Mouse (Mus musculus) splenic B cell, adult 2 months (primary cell): ENCODE results near the gene Prr36.

Source experiments
- DNase-seq: peaks from one replicate; pipeline ENCODE4 v3.0.0-alpha.2; 2011; ENCODE audit warnings: low read depth, low spot score
- H3K27me3 ChIP-seq: 2 replicates; pipeline ENCODE4 v1.6.1; 2012; ENCODE audit warnings: mild to moderate bottlenecking, low read length, moderate library complexity, mixed read lengths; ENCODE audit not compliant: control insufficient read depth, poor library complexity, insufficient read depth, severe bottlenecking
- H3K36me3 ChIP-seq: 2 replicates; pipeline ENCODE4 v1.6.1; 2012; ENCODE audit warnings: mild to moderate bottlenecking, low read length, moderate library complexity, mixed read lengths; ENCODE audit not compliant: control insufficient read depth, poor library complexity, insufficient read depth, severe bottlenecking

Gene Prr36

DNA sequence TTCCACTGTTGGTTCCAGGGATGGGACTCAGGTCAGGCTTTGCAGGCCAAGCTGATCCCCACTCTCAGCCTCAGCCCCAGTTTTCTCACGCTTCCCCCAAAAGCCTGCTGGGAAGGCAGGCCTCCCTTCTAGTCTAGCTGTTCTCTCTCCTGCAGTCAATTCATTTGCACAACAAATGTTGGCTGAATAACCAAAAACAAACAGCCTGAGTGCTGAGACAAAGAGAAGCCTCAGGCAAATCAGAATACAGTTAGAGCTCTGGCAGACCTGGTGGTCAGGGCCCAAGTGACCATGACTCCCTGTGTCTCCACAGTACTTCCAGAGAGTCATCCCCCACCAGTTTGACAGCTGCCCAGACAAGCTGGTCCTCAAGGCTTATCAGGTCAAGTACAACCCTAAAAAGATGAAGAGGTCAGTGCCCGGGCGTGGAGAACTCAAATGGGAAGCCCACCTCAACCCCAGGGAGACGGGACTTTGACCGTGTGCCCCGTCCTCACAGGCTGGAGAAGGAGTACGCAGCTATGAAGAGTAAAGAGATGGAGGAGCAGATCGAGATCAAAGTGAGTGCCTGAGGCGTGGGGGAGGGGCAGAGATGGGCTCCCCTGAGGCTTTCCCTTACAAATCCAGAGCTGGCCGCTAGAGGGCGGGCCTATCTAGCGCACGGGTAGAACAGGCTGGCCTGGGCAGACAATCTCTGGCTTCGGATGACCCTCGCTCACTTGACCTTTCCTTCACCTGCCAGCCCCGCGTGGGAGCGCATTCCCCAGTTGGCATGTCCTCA, 24.3 kb downstream of the Prr36 start:
- no peaks in the 10 kb centered on the region for H3K36me3 ChIP-seq
- DNase-seq: peak; percentile 85
- no peaks in the 10 kb centered on the region for H3K27me3 ChIP-seq

DNA sequence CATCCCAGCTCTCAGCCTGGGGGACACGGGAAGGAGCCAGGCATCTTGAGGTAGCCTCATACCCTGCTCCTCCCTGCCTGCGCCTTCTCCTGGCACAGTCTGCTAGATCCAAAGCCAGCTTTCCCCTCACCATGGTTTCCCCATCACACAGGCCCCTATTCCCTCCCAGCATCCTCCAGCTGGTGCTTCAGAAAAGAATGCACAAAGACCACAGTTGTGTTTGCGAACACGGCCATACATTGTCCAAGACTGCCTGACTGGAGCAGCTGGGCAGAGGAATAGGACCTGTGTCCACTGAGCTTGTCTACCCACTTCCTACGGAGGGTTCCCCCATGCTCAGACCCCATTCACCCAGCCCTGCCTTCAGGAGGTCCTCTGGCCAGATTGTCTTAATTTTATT, 25.0 kb downstream of the Prr36 start:
- no peaks in the 10 kb centered on the region for H3K36me3 ChIP-seq
- DNase-seq: no peak
- H3K27me3 ChIP-seq: no peaks in the 10 kb centered on the region

DNA sequence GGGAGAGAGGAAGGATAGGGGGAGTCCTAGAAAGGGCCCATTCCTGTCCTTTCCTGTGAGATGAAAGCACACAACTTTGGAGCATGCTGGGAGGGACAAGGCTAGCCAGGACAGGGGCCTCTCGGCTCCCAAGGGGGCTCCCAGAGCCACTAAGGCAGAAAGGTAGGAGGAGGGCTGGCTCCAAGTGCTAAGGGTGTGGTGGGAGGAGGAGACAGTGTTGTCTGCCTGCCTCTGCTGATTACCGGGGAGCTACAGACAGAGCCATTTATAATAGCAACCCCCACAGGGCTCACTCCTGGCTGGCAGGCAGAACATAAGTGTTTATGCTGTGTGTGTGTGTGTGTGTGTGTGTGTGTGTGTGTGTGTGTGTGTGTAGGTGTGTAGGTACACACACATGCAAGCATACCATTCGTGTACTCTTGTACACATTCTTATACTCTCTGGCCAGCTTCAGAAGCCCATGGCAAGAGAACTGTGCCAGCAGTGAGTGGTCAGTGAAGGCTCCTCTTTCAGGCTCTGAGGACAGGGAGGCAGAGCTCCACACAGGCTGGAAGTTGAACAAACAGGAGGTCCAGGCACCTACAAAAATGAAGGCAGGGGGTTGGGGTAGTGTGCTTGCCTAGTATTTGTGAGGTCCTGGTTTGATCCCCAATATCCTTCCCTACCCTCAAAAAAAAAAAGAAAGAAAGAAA, 28.1 kb downstream of the Prr36 start:
- H3K27me3 ChIP-seq: no peaks in the 10 kb centered on the region
- DNase-seq: no peak
- no peaks in the 10 kb centered on the region for H3K36me3 ChIP-seq

DNA sequence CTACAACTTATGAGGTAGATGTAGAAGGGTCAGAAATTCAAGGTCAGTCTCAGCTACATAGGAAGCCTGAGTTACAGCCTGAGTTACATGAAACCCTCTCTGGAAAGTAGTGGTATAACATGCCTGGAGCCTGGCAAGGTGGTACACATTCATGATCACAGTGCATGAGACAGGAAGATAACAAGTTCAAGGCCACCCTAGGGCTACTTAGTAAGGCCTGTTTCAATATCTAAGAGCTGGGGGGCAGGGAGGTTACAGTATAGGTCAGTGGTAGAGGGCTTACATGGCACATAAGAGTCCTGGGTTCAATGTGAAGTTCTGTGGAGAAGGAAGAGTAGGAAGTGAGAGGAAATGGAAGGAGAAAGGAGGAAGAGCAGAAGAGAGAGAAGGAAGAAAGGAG, 28.7 kb downstream of the Prr36 start:
- DNase-seq: no peak
- Histone ChIP-seq H3K27me3 (no peaks in the 10 kb centered on the region), H3K36me3 (no peaks in the 10 kb centered on the region)

DNA sequence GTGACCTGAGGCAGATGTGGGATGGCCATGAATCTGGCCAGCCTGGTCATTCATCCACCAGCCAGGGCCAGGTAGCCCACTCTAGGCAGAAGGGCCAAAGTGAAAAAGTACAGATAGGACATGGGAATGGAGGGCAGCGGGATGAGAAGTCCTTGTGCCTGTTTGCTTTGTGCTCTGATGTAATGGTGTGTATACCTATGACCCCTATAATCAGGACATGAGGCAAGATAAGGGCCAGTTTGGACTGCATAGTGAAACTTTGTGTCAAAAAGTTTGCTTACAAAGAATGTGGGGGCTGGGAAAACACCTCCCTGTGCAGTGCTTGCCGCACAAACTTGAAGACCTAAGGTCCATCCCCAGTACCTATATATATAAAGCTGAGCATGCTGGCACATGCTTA, 31.1 kb downstream of the Prr36 start:
- DNase-seq: no peak
- Histone ChIP-seq H3K27me3 (no peaks in the 10 kb centered on the region), H3K36me3 (no peaks in the 10 kb centered on the region)

DNA sequence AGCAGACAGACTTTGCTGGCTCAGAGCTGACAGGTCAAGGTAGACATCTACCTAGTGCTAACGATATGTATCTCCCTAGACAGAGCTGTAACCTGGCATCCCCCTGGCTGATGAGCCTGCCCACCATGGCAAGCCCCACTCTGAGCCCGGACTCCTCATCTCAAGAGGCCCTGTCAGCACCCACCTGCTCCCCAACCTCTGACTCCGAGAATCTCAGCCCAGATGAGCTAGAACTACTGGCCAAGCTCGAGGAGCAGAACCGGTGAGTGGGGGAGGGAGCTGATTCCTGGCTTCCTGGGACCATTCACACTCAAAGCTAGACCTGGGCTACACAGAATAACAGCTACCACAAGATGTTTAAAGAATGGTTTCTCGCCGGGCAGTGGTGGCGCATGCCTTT, 33.9 kb downstream of the Prr36 start:
- no peak for DNase-seq
- H3K36me3 ChIP-seq: no peaks in the 10 kb centered on the region
- H3K27me3 ChIP-seq: no peaks in the 10 kb centered on the region

DNA sequence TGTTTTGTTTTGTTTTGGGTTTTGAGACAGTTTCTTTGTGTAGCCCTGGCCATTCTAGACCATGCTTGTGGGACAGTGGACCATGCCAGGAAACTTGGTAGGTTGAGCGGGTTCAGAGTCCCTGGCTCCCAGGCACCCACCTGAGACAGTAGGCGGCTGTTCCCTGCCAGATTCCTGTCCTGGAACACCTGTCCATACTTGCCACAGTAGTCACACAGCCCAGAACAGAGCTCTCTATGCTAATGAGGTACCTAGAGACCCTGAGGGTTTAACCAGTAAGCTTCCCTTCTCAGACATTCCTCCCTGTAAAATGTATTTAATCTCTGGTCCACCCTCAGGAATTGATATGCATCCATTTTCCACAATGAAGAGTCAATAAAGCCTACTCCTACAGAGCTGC, 43.2 kb downstream of the Prr36 start:
- DNase-seq: no peak
- Histone ChIP-seq H3K36me3 (no peaks in the 10 kb centered on the region), H3K27me3 (no peaks in the 10 kb centered on the region)

DNA sequence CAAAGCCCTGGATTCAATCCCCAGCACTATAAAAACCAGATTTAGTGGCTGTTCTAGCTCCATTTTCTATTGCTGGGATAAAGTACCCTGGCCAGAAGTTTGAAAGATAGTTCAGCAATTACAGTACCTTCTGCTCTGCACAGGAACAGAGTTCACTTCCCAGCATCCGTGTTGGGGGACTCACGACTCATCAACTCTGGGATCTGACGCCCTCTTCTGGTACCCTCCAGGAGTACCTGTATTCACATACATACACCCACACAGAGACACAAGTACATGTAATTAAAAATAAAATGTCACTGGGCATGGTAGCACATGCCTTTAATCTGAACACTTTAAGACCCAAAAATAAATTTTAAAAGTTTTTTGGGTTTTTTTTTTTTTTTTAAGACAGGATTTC, 44.8 kb downstream of the Prr36 start:
- Histone ChIP-seq H3K27me3 (no peaks in the 10 kb centered on the region), H3K36me3 (no peaks in the 10 kb centered on the region)
- DNase-seq: no peak

DNA sequence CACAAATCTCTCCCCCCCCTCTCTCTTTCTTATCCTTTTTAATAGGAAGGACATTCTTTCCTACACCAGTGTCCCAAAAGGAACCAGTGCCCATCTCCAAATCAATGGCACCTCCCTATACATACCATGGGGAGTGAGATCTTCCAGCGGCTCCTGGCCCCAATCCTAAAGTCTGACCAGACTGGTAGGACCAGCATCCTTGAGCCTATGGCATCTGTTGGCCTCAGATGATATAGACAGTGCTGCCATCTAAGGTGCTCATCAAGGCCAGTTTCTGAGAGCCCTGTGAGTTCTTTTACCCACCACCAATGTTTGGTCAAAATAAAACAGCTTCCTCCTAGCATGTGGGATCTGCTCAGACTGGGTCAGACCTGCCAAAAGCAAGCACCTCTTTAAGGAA, 49.3 kb downstream of the Prr36 start:
- H3K36me3 ChIP-seq: no peaks in the 10 kb centered on the region
- DNase-seq: no peak
- no peaks in the 10 kb centered on the region for H3K27me3 ChIP-seq

DNA sequence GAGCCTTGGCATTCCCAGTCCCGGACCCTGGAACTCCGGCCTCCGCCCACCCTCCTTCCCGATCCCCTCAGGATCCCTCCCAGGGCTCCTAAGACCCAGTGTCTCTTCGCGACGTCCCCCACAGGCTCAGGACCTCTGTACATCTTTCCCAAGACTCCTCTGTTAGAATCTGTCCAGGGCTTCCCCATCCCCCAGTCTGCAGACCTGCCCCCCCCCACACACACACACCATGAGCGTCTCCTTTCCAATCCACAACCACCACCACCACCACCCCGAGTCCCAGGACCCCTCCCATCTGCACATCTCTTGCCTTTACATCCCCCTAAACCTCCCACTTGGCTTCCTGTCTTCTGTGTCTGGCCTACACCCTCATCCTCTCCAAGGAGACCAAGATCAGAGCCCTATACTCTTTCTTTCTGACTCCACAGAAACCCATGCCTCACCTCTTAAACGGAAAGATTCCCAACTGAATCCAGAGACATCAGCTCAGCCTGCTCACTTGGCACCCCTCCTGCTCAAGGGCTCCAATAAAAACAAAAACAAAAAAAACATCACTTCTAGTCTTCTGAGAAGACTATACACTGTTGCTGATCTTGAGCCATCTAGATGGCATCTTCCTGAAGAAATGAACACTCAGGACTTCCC, 50.3 kb downstream of the Prr36 start:
- Histone ChIP-seq H3K36me3 (no peaks in the 10 kb centered on the region), H3K27me3 (no peaks in the 10 kb centered on the region)
- DNase-seq: no peak

DNA sequence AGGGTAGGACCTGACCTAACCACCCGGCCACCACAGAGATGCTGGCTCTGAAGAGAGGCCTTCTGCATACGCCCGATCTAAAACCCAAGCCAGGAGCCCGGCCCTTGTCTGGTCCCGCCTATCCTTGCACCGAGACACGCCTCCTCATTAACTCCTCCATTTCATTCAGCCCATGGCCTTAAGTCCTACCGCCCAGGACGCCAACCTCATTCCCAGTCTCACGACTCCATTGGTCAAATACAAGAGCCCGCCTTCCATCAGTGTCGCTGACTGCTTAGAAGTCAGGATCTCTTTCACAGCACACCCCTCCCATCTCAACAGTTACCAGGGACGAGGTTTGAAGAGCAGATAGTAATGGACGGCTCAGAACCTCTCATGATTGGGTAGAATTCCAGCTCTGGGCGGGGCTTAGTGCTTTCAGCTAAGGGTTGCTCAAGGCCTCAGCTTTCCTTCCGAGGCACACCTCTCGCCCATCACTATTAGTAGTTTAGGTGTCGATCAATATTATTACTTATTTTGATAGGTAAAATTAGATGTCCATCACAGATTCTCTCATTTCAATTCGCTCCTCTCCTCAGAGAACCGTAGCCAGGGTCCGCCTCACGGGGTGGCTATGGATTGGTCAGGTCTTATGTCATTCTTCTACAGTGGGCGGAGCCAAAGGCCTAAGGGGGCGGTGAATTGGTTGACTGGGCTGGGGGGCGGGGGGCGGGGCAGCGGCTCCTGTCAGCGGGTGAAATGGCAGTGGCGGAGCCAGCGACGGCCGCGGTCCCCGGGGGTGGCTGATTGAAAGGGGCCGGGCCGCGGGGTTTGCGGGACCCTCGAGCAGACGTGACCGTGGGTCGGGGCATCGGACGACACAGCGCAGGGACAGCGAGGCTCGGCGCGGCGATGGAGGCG, 51.2 kb downstream of the Prr36 start, which contains the start of gene Evi5l:
TSS of gene Evi5l (plus strand) at position 716 of the 900 bp plus-strand sequence.
- Histone ChIP-seq H3K36me3 (no peaks in the 10 kb centered on the region), H3K27me3 (no peaks in the 10 kb centered on the region)
- peak; percentile 99 for DNase-seq

DNA sequence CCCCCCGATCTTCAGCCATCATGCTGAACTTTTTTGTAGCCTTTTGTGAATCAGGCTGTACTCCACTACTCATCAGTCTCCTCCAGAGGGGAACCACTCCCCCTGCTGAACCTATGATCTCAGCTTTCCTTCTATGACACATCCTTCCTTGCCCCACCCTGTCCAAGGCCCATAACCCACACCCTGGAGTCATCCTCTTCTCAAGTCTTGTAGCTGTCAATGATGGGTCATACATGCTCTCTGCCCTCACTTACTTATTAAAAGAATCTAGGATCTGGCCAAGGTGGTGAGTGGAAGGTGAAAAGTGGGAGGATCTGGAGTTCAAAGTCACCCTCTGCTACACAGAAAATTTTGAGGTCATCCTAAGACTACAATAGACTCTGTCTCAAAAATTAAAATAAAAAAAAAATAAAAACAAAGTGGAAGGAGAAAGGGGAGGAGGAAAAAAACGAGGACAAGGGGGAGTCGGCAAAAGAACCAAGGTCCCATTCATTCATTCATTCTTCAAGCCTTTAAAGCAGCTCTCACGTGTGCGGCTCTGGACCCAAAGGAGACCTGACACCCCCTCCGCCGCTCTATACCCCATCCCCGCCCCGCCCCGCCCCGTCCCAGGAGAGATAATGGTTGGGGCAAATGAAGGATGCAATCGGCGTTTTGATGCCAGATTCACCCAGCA, 51.9 kb downstream of the Prr36 start:
- Histone ChIP-seq H3K27me3 (no peaks in the 10 kb centered on the region), H3K36me3 (no peaks in the 10 kb centered on the region)
- peak; percentile 19 for DNase-seq

DNA sequence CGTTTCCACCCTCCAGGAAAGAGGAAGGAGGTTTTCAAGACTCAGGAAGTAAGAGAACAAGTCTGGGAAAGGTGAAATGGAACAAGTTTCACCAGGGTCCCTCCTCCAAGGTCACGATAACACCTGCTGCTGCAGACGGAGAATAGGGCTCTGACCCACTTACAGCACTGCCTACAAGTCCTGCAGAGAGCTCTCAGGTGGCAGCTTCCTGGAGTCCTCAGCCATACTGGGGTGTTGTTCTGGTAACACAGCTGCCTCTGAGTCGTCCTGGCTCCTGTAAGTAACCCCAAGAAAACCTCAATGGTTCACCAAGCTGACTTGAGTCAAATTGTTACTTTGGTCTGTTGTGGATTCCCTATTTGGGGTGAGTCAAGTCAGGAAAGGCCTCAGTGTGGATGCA, 54.5 kb downstream of the Prr36 start:
- Histone ChIP-seq H3K27me3 (no peaks in the 10 kb centered on the region; the same call in 1 of the 2 replicates), H3K36me3 (no peaks in the 10 kb centered on the region)
- DNase-seq: no peak
